Mouse (Mus musculus): ENCODE results near the gene Rhoa. TPM values are rescaled to one million over a fixed set of nuclear protein-coding genes. Genes with fewer than 3 reads are reported as not detected.

The Rhoa gene
- total RNA-seq, 2 experiments from 2014 or later, result 159 to 170 TPM

- DNase-seq (ENCODE audit: low spot score in 2 of 2), result no peak
These were observed 33.9 kb downstream of the Rhoa start for GRCm38 (mm10) chr9:108339886-108340257.

- DNase-seq (ENCODE audit: low spot score in 2 of 2), result no peak
These were observed 34.6 kb downstream of the Rhoa start for GRCm38 (mm10) chr9:108340258-108341138.

- DNase-seq (ENCODE audit: low spot score in 2 of 2), result no peak
These were observed 35.2 kb downstream of the Rhoa start for GRCm38 (mm10) chr9:108341139-108341475.

- no peak for DNase-seq (ENCODE audit: low spot score in 2 of 2)
These were observed 35.9 kb downstream of the Rhoa start for GRCm38 (mm10) chr9:108341801-108342200.

- DNase-seq (ENCODE audit: low spot score in 2 of 2), result no peak
These were observed 36.4 kb downstream of the Rhoa start for GRCm38 (mm10) chr9:108342301-108342831.

- no peak for DNase-seq (ENCODE audit: low spot score in 2 of 2)
These were observed 37.4 kb downstream of the Rhoa start for GRCm38 (mm10) chr9:108343331-108343730.

- DNase-seq (ENCODE audit: low spot score in 2 of 2), result no peak
These were observed 37.9 kb downstream of the Rhoa start for GRCm38 (mm10) chr9:108343835-108344234.

GRCm38 (mm10) chr9:108344471-108344870 lies 38.5 kb downstream of the Rhoa start:
- DNase-seq (ENCODE audit: low spot score in 2 of 2), result no peak

GRCm38 (mm10) chr9:108347024-108347423 lies 41.1 kb downstream of the Rhoa start:
- DNase-seq (ENCODE audit: low spot score in 2 of 2), result no peak

- peak; percentile 80 to 88 for DNase-seq (ENCODE audit: low spot score in 2 of 2)
These were observed 41.8 kb downstream of the Rhoa start, which contains the start of gene Usp4 for GRCm38 (mm10) chr9:108347540-108348289. Gene Usp4 (plus strand): TSS chr9:108347853.

- DNase-seq (ENCODE audit: low spot score in 2 of 2), result no peak
These were observed 42.4 kb downstream of the Rhoa start for GRCm38 (mm10) chr9:108348290-108348680.

GRCm38 (mm10) chr9:108349727-108350126 lies 43.8 kb downstream of the Rhoa start:
- no peak for DNase-seq (ENCODE audit: low spot score in 2 of 2)

- no peak for DNase-seq (ENCODE audit: low spot score in 2 of 2)
These were observed 72.3 kb downstream of the Rhoa start for GRCm38 (mm10) chr9:108378234-108378633.

GRCm38 (mm10) chr9:108378736-108379135 lies 72.8 kb downstream of the Rhoa start:
- no peak for DNase-seq (ENCODE audit: low spot score in 2 of 2)

- no peak for DNase-seq (ENCODE audit: low spot score in 2 of 2)
These were observed 73.4 kb downstream of the Rhoa start for GRCm38 (mm10) chr9:108379294-108379693.

- no peak for DNase-seq (ENCODE audit: low spot score in 2 of 2)
These were observed 75.5 kb downstream of the Rhoa start for GRCm38 (mm10) chr9:108381382-108381781.

GRCm38 (mm10) chr9:108385006-108385405 lies 79.1 kb downstream of the Rhoa start:
- no peak for DNase-seq (ENCODE audit: low spot score in 2 of 2)

GRCm38 (mm10) chr9:108386816-108387215 lies 80.9 kb downstream of the Rhoa start:
- no peak for DNase-seq (ENCODE audit: low spot score in 2 of 2)
